Mouse (Mus musculus) spleen, adult 2 months (tissue): ENCODE results near the gene Sec14l2.

Experiments used
- CTCF ChIP-seq: fragments of 200-500 bp; IDR thresholded peaks from 2 replicates; pipeline ENCODE4 v1.5.1; 2011; ENCODE audit warnings: mild to moderate bottlenecking, inconsistent platforms; ENCODE audit not compliant: insufficient read depth, insufficient read length, insufficient replicate concordance; ENCODE audit errors: extremely low read depth
- POLR2A ChIP-seq: fragments of 200-500 bp; IDR thresholded peaks from 2 replicates; pipeline ENCODE4 v1.6.1; 2011; ENCODE audit warnings: low read depth, low read length, inconsistent platforms

- TF ChIP-seq POLR2A (no peak), CTCF (peak; percentile 27; the same call in 1 of the 2 replicates)
These were observed 707 bp upstream of the Sec14l2 start for GRCm38 (mm10) chr11:4123922-4124321.
